Mouse (Mus musculus): Measurements from ENCODE around the gene Oas1h. TPM values are rescaled to one million over a fixed set of nuclear protein-coding genes. Genes with fewer than 3 reads are reported as not detected.

Oas1h gene
- total and polyA plus RNA-seq, 3 experiments: not detected

DNA sequence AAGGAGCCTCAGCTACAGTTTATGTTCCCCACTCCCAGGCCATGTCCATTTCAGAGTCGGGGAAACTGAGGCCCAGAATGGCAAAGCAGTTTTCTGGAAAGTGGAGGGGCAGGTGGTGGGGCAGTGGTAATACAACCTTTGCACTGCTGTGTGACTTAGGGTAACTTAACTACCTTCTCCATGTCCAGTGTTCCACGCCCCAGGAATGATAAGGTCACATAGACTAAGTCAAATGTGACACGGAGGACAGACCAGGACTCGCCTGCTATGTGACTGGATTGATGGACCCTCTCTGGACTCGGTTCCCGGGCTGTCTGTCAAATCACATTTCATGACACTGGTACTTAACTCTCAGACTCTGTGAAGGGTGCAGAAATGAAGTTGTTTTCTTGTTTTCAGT is 48.2 kb upstream of the Oas1h start:
- peak overlapping the region; percentile 76 to 78 for H3K4me3 ChIP-seq (ENCODE audit: control insufficient read depth in 1 of 2, insufficient read depth in 1 of 2, low read depth in 2 of 2, low read length in 2 of 2)
- no peaks in the 10 kb centered on the region for H3K79me2 ChIP-seq (ENCODE audit: control insufficient read depth, insufficient read depth, low read length, poor library complexity)
- H3K9ac ChIP-seq (ENCODE audit: control insufficient read depth, low read depth, low read length, poor library complexity, severe bottlenecking): peak overlapping the region; percentile 66
- no peaks in the 10 kb centered on the region for H3K9me3 ChIP-seq (replicated peaks; ENCODE audit: insufficient read depth, low read length)
- H3K36me3 ChIP-seq (ENCODE audit: control insufficient read depth in 1 of 2, insufficient read depth in 2 of 2, low read length in 2 of 2): no peaks in the 10 kb centered on the region
- no peak overlapping the region for H3K27ac ChIP-seq (ENCODE audit: control insufficient read depth, low read depth, low read length)
- DNase-seq (ENCODE audit: low read depth, low spot score): no peak
- H3K4me1 ChIP-seq (ENCODE audit: control insufficient read depth in 1 of 2, insufficient read depth in 2 of 2, low read length in 2 of 2): peaks cover 2 to 9% of the 10 kb centered on the region in 2 experiments; a peak in 2 of 4 replicates
- no peaks in the 10 kb centered on the region for H3K27me3 ChIP-seq (ENCODE audit: control insufficient read depth in 1 of 2, insufficient read depth in 2 of 2, low read length in 2 of 2)
- no peak for TF ChIP-seq CTCF (IDR thresholded peaks at IDR 0.05 in 2 of 3, conservative IDR thresholded peaks at IDR 0.05 in 1 of 3; ENCODE audit: control insufficient read depth in 1 of 3, insufficient read depth in 1 of 3, low read depth in 2 of 3, low read length in 3 of 3, poor library complexity in 1 of 3, severe bottlenecking in 1 of 3)
- no peak for TF ChIP-seq GATA1 (IDR thresholded peaks at IDR 0.05; ENCODE audit: low read depth, low read length)
- no peak for TF ChIP-seq BHLHE40 (IDR thresholded peaks at IDR 0.05; ENCODE audit: borderline replicate concordance, low read depth, low read length)
- TF ChIP-seq NRF1 (IDR thresholded peaks at IDR 0.05; ENCODE audit: insufficient read depth, low read depth, low read length, poor library complexity, severe bottlenecking): no peak
- TF ChIP-seq USF2 (IDR thresholded peaks at IDR 0.05; ENCODE audit: borderline replicate concordance in 1 of 2, insufficient read depth in 1 of 2, low read depth in 1 of 2, low read length in 2 of 2): no peak
- TF ChIP-seq MAZ (IDR thresholded peaks at IDR 0.05; ENCODE audit: low read depth, low read length): no peak
- TF ChIP-seq E2F4 (IDR thresholded peaks at IDR 0.05; ENCODE audit: borderline replicate concordance, low read depth, low read length): no peak
- no peak for TF ChIP-seq POLR2AphosphoS5 (IDR thresholded peaks at IDR 0.05; ENCODE audit: borderline replicate concordance, low read depth, low read length)
- TF ChIP-seq MAFK (IDR thresholded peaks at IDR 0.05; ENCODE audit: borderline replicate concordance, low read depth, low read length): no peak
- no peak for TF ChIP-seq MYB (IDR thresholded peaks at IDR 0.05; ENCODE audit: low read depth, low read length)
- TF ChIP-seq CHD1 (IDR thresholded peaks at IDR 0.05; ENCODE audit: low read depth, low read length): no peak
- TF ChIP-seq CHD2 (IDR thresholded peaks at IDR 0.05; ENCODE audit: low read length): no peak
- TF ChIP-seq ELF1 (IDR thresholded peaks at IDR 0.05; ENCODE audit: low read depth, low read length): no peak
- no peak for TF ChIP-seq JUND (IDR thresholded peaks at IDR 0.05; ENCODE audit: low read depth, low read length)
- TF ChIP-seq POLR2AphosphoS2 (IDR thresholded peaks at IDR 0.05; ENCODE audit: low read length): no peak

DNA sequence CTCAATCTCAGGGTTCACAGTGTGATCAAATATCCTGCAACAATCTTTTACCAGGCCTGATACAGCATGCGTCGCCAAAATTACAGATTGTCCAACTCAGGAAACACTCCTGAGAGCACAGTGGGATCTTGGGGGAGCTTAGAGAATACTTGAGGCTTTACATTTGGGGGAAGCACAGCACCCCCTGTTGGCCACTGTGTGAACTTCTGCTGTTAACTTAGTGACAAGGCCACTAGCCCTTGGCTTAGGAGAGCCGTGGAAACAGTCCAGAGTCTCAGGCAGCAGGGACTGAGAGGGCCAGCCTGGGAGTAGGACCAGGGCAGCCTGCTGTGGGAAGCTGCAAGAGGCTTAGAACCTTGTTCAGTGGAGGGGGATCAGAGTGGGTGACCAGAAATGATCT is 45.3 kb upstream of the Oas1h start:
- H3K9ac ChIP-seq (ENCODE audit: control insufficient read depth, low read depth, low read length, poor library complexity, severe bottlenecking): no peak overlapping the region
- no peaks in the 10 kb centered on the region for H3K27me3 ChIP-seq (ENCODE audit: control insufficient read depth in 1 of 2, insufficient read depth in 2 of 2, low read length in 2 of 2)
- H3K4me1 ChIP-seq (ENCODE audit: control insufficient read depth in 1 of 2, insufficient read depth in 2 of 2, low read length in 2 of 2): peaks cover 2 to 9% of the 10 kb centered on the region in 2 experiments; a peak in 2 of 4 replicates
- no peaks in the 10 kb centered on the region for H3K9me3 ChIP-seq (replicated peaks; ENCODE audit: insufficient read depth, low read length)
- no peak overlapping the region for H3K4me3 ChIP-seq (ENCODE audit: control insufficient read depth in 1 of 2, insufficient read depth in 1 of 2, low read depth in 2 of 2, low read length in 2 of 2)
- H3K79me2 ChIP-seq (ENCODE audit: control insufficient read depth, insufficient read depth, low read length, poor library complexity): no peaks in the 10 kb centered on the region
- DNase-seq (ENCODE audit: low read depth, low spot score): peak; percentile 56
- TF ChIP-seq CHD1 (IDR thresholded peaks at IDR 0.05; ENCODE audit: low read depth, low read length) (no peak), KAT2A (conservative IDR thresholded peaks at IDR 0.05; ENCODE audit: low read depth, low read length) (no peak), RAD21 (IDR thresholded peaks at IDR 0.05; ENCODE audit: low read depth, low read length) (no peak), POLR2AphosphoS2 (IDR thresholded peaks at IDR 0.05; ENCODE audit: low read length) (no peak), SMC3 (IDR thresholded peaks at IDR 0.05; ENCODE audit: low read depth, low read length) (peak; percentile 27; the same call in 1 of the 2 replicates), CTCF (IDR thresholded peaks at IDR 0.05 in 2 of 3, conservative IDR thresholded peaks at IDR 0.05 in 1 of 3; ENCODE audit: control insufficient read depth in 1 of 3, insufficient read depth in 1 of 3, low read depth in 2 of 3, low read length in 3 of 3, poor library complexity in 1 of 3, severe bottlenecking in 1 of 3) (peak; percentile 66 to 72 (median 67)), RCOR1 (IDR thresholded peaks at IDR 0.05; ENCODE audit: low read depth, low read length) (no peak)
- H3K27ac ChIP-seq (ENCODE audit: control insufficient read depth, low read depth, low read length): no peak overlapping the region
- no peaks in the 10 kb centered on the region for H3K36me3 ChIP-seq (ENCODE audit: control insufficient read depth in 1 of 2, insufficient read depth in 2 of 2, low read length in 2 of 2)

All from MEL (cell line).